Mouse (Mus musculus) liver, adult 2 months (tissue): ENCODE measurements at regions not wholly inside any gene's neighbourhood (a gene's known extent, or its start where the extent isn't known, plus 50 kb on each side); places are given as distances from the start of the nearest gene placed in this dataset.

ENCODE experiments used
- CTCF ChIP-seq: fragments of 200-500 bp; IDR thresholded peaks from 2 replicates; pipeline ENCODE4 v1.5.1; 2011; ENCODE audit warnings: low read depth, low read length, control low read depth
- POLR2A ChIP-seq: fragments of 200-500 bp; IDR thresholded peaks from 2 replicates; pipeline ENCODE4 v1.6.1; 2011; ENCODE audit warnings: low read length, control low read depth; ENCODE audit not compliant: insufficient read depth; ENCODE audit errors: extremely low read depth

GRCm38 (mm10) chr15:17181358-17182022, 452.9 kb downstream of the Cdh9 start:
- no peak for TF ChIP-seq POLR2A
- TF ChIP-seq CTCF: no peak
